Mouse (Mus musculus): ENCODE data around the gene Eif3l.

Eif3l gene

DNA sequence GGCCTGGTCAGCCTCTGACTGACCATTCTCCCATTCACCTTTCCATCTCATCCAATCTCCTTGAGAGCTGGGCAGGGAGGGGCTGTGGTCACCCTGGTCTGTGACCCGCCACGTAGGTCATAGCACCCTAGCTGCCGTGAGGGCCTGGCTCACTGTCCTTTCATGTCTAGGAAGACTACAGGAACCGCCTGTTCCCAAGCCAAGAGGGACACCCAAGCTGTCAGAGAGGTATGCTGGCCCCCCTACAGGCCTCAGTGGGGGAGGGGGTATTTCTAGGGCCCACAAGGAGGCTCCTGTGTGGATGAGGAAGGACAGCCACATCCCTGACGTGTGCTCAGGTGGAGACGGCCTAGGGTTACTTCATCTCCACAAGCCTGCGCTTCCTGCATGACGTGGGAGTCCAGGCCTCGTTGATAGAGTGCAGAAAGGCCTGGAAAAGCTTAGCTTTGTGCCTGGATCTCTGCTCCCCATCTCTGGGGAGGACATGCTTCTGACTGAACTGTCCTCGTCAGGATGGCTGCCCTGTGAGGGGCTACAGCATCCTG, 49.4 kb downstream of the Eif3l start:
- DNase-seq = no peak

DNA sequence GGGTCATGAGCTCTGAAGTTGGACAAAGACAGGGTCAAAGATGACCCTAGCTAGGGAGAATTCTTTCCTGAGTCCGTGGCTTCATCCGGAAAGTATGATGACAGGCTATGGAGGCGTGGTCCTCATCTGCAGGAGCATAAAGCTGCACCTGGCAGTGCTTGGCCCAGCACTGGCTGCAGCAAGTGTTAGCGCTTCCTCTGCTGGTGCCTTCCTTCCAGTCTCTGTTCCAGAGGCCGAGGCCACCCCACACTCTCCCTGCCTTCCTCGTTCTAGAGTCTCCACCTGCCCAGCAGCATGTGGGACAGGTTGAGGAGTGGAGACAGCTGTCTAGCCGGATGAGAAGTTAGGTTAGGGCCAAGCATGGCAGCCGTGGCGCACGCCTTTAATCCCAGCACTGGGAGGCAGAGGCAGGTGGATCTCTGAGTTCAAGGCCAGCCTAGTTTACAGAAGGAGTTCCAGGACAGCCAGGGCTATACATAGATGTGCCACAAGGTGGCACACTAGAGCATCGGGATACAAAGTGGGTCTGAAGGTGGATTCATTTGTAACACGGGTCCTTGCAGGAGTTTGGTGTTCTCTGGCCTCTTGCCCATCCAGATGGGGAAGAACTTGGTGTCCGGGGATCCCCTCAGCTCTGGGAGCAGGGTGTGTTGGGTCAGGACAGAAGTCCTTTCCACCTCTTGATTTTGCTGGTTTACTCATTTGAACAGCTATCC, 51.4 kb downstream of the Eif3l start:
- DNase-seq = peak in 1 of 2 experiments; percentile 28

DNA sequence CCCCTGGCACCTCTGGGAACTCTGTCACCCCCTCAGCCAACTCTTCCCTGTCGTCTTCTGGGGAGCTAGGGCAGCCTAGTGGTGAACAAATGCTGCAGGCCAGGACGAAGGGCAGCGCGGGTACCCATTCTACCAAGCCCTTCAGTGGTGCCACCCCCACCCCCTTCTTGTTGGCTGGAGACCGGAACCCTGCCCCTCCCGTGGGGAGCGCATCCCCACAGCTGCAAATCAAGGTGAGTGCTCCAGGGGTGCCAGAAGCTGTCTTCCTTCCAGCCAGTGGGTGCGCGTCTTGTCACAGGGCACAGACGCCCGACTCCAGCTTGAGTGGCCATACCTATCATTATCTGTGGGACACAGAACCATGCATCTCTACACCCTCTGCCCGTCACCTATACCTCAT, 52.1 kb downstream of the Eif3l start:
- no peak for DNase-seq

DNA sequence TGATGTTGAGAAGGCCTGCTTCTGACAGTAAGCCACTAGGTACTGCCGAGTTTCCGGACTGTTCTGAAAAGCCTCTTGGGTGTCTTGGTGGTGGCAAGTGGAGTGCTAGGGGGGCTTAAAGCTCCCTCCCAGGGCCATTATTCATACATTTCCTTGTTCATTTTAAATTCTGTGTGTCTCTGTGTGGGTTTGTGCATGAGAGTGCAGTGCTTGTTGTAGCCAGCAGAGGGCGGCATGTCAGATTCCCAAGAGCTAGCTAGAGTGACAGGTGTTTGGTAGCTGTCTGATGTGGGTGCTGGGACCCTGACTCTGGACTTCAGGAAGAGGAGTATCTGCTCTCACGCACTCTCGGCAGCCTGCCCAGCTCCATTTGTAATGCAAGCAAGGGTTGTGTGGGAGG, 53.2 kb downstream of the Eif3l start:
- DNase-seq = no peak

DNA sequence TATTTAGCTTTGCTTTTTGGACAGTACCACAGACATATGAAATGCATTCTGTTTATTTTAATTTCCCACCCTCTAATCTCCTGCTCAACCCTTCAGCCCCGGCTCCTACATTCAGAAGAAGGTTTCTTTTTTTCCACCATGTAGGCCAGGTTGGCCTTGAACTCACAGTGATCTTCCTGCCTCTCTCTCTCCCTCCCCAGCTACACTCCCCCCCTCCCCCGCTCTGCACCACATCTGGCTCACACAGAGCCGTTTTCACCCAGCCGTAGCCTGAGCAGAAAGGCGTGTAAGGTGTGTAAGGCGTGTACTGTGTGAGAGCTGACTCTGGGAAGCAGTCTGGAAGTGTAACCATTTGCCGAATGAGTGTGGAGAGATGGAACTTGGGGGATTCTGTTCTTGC, 54.3 kb downstream of the Eif3l start:
- no peak for DNase-seq

DNA sequence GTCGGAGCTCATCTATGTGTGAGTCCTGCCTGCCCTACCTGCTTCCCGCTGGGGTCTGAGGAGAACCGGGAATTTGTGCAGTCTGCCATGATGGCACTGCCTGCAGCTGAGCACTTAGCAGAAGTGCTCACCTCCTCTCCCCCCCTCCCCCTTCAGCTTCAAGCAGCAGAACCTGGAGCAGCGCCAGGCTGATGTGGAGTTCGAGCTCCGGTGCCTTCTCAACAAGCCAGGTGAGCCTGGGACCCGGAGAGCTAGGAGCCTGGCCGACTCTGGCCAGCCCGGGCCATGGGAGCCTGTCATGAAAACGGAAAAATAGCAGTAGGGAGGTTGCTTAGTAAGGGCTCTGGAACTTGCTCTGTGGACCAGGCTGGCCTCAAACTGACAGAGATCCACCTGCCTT, 55.8 kb downstream of the Eif3l start:
- no peak for DNase-seq

DNA sequence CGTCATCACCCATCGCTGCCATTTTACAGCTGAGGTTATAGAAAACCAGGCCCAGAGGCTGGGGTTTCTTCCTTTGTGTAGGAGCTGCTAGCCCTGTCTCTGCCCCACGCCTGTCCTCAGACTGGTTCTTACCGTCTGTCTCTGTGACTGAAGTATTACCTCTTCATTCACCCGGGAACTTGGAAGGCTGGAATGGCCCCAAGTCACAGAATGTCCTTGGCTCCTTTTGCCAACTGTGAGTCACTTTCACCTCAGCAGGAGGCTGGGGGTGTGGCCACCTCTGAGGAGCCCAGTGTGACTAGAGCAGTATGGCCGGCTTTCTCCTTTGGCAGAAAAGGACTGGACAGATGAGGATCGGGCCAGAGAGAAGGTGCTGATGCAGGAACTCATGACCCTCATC, 56.5 kb downstream of the Eif3l start:
- DNase-seq = no peak

DNA sequence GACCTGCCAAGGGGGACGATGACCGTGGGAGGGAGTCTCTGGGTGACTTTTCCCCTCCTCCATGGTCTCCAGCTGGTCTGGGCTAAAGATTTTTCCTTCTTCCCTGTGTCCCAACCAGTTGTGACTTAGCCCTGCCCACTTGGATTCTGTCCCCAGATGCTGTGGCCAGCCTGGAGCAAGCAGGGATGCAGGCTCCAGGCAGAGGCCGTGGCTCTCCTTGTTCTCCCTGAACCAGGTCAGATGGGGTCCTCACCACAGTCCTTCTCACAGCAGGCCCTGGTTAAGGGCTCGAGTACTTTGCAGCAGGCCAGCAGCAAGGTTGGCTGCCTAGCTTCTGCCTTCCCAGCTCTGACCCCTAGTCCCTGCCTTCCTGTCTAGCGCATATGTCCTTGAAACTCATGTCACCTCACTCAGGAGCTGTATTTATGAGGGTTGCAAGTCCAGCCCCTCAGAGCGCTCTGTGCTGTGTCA, 58.2 kb downstream of the Eif3l start:
- DNase-seq = no peak

DNA sequence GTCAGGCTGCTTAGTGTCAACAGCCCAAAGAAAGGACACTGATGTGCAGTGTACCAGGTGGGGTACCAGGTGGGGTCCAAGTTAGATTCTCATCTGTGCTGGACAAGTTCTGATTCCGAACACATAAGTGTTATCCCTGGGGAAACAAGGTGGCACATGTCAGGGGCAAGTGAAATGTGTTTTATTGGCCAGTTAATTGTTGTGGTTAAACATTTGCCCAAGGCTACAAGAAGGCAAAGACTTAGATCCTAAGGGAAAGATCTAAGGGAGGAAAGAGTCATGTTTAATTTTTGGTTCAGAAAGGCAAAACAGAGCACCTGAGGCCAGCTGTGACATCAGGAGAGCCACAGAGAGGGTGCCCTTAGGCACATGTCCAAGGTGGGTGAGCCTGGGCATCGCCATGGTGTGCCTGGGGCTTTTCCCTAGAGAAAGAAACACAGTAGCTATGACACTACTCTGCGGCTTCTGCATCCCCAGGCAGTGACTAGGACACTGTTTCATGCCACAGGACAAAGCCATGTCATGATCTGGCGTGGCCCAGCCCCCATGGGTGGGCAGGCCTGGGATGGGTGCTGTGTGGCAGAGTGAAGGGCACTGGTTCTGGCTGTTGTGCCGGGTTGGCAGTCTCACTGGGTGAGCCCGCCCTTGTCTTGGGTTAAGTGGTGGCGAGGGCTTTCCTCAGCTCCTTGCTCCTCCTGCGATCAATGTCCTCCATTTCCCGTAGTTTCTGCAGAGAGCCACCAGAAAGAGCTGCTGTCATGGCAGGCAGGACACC, 59.7 kb downstream of the Eif3l start:
- DNase-seq = no peak

DNA sequence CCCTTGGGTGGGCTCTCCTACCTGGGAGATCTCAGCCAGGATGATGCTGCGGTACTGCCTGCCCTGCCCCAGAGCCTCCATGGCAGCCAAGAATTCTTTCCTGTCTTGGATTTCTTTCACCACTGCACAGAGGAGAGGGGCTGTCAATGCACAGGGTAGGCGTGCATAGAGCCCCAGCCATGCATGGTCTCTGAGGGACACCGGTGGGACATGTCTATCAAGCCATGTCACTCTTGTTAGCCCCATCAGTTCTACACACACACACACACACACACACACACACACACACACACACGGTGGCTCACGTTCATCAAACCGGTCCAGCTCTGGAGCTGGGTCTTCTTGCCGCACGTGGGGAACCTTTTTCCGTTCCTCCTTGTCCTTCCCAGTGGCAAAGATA, 60.4 kb downstream of the Eif3l start:
- DNase-seq = no peak

DNA sequence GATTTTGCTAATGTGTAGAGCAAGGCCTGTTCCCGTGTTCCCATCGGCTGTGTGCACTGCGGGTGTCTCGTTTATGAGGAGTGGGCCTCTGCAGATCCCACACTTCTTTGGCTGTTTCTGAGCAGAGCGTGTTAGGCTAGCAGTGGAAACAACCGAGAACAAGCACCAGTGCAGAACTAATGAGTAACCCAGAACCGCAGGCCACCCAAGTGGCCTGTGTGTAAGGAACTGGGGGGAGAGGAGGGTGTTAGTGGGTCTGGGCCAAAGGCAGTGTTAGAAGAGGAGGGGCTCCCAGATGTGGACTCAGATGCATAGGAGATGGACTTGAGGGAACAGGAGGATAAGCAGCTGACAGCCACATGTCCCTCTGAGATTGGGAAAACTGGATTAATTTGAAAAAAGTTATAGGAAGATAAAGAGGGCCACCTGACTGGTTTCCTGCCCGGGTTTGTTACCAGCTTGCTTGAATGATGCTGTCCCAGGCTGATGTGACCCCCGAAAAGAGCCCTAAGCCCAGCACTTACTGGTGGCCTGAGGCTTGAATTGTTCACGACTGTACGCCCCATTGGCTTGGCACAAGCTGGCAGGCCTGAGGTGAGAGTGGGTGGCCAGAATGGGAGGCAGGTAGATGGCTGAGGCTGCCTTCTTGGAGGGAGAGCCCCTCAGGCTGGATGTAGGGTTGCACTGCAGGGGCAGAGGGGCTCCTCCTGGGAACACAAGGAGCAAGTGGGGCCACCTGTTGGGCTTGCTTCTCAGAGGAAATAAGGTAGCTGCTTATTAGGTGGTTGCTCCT, 61.0 kb downstream of the Eif3l start:
- DNase-seq = no peak

DNA sequence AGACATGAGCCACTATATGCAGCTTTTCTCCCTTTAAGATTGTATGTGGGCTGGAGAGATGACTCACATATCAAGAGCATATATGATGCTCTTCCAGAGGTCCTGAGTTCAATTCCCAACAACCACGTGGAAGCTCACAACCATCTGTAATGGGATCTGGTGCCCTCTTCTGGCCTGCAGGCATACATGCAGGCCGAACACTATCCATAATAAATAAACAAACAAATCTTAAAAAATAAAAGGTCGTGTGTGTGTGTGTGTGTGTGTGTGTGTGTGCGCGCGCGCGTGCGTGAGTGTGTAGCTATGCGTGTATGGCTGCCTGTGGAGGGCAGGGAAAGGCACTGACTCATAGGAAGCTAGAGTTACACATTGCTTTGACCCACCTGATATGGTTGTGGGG, 64.7 kb downstream of the Eif3l start:
- DNase-seq = no peak

DNA sequence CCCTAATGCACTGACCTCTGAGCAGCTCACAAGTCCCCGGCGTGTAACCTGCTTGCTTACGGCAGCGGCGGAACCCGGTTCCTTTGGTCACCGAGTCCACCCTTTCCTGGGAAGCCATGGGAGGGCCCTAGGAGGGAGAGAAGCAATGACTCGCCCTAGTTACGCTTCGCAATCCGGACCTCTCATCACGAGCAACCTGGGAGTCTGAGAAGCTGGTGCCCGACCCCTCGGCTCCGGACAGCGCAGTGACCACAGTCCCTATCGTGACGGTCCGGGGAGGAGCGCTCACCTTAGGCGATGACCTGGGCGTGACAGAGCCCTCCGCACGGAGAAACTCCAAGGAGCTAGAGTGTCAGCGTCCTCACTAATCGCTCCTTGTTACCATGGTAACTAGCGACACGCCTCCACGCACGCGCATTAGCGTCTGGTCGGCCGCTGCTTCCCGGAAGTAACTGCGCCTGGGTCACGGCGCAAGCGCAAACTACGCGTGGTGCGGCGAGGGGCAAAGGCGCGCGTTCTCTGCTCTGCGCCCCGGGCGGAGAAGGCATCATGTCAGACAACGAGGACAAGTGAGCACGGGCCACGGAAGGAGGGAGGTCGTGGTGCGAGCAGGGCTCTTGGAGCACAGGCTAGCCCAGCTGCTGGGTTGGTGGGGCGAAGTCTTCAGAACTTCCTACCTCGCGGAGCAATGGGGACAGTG, 66.0 kb downstream of the Eif3l start, which contains the start of the genes Polr2f and 1700088E04Rik:
TSS of gene Polr2f (plus strand) at position 144 of the 700 bp plus-strand sequence.
TSS of gene 1700088E04Rik (minus strand) at position 388 of the 700 bp plus-strand sequence.
- DNase-seq = peak; percentile 89 to 92

DNA sequence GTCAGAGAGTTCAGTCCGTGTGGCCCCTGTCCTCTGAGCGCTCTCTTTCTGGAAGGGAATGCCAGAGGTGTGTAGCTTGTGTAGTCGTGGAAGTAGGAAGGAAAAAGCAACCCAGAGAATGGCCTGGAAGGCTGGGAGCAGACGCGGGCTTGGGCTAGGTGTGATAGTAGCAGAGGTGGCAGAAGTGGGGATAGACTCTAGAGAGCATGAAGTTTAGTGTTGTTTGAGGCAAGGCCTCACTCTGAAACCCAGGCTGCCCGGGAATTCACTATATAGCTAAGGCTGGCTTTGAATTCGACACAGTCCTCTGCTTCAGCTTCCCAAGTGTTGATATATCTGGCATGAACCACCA, 66.6 kb downstream of the Eif3l start:
- no peak for DNase-seq

DNA sequence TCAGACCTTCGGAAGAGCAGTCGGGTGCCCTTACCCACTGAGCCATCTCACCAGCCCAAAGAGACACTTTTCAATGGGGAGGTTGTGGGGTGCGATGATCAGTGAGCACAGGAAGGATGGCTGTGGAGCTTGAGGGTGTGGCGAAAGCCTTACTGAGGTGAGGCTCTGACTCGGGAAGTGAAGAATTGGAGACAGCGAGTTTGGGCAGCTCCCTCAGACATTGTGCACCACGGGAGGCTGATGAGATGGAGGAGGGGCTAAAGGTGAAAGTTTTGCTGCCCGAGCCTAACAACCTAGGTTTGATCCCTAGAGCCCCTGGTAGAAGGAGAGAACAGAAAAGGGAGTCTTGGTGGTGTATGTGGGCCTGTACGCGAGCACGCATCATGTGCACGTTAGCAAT, 68.3 kb downstream of the Eif3l start:
- DNase-seq = no peak

All from thymus, adult 18-20 months (tissue).